Mouse (Mus musculus) c-Kit-negative CD71-positive TER-119-positive erythroid progenitor cells, embryonic 14.5 days (primary cell): Measurements from ENCODE around the gene Ctdsp1.

Experiments used
- DNase-seq: peaks from one replicate; pipeline ENCODE4 v3.0.0-alpha.2; 2013; ENCODE audit warnings: low read depth, low spot score

The Ctdsp1 gene

DNA sequence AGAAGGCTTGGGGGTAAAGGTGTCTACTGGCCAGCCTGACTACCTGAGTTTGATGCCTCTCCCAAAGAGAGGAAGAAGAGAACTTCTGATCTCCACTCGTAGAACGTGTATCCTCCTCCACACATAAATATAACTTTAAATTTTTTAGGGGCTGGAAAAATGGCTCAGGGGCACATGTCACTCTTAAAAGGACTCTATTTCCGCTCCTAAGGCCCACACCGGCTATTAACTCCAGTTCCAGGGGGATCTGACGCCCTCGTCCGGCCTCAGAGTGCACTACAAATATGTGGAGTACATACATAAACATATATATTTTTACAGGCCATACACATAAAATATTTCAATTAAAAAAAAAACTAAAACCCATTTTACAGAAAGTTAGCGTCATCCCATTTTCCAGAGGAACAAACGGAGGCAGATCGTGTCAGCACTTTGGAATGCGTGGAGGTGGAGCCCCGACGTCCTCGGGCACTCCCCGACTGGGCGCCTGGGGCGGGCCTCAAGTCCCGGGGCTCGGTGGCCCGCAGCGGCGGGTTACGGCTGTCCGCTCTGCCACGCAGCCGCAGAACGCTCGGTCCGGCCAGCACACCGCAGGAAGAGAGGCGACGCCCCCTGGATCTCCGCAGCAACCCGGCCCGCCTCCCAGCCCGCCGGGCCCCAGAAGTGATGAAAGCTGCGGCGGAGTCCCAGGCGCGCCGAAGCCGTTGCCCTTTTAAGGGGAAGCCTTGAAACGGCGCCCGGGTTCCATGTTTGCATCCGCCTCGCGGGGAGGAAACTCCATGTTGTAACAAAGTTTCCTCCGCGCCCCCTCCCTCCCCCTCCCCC, at the start of gene Ctdsp1:
Ctdsp1 (plus strand) TSS at position 586 of the 825 bp plus-strand sequence.
- DNase-seq, result peak; percentile 76

DNA sequence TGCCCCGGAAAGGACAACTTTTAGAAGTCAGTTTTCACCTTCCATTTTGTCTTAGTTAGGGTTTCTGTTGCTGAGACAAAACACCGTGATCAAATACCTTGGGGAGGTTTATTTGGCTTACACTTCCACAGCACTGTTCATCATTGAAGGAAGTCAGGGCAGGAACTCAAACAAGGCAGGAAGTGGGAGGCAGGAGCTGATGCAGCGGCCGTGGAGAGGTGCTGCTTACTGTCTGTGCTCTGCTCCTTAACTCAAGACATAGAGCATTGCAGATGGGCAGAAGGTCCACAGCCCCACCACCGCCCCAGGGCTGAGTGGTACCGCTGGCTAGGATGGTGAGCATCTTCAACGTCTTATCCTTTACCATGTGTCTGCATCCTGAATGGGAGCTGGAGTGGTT, 49.4 kb upstream of the Ctdsp1 start:
- DNase-seq, result no peak

DNA sequence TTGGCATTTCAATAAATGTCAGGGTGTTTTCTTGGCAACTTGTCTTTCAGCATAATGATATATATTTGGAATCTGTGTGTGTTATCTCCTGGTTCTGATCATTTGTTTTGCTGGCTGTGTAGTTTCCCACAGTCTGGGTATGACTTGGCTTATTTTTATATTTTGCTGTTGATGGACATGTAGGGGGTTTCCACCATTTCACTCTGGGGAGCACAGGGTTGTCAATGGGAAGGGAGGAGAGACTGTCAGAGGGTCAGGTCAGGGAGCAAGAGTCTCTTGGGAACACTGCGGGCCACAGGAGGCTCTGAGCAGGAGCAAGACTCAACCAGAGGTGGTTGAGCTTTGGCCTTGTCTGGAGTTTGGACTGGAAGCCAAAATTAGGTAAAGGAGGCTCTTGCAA, 49.0 kb upstream of the Ctdsp1 start:
- DNase-seq, result no peak

DNA sequence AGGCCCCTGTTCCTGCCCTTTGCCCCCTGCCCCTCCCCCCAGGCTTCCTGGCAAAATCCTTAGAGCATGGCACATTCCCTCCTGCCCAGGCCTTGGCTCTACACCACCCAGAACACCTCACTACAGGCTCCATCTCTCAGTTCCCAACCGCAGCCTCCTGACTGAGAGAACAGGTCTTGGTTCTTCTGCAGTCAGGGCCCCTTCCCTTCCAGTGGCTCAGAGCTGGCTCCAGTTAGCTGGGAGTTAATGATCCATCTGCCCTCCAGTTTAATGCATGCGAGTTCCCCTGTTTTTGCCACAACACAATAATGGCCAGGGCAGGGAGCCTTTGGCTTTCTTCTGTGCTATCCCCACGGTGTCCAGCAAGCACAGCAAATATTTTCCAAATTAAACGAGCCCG, 48.1 kb upstream of the Ctdsp1 start:
- no peak for DNase-seq

DNA sequence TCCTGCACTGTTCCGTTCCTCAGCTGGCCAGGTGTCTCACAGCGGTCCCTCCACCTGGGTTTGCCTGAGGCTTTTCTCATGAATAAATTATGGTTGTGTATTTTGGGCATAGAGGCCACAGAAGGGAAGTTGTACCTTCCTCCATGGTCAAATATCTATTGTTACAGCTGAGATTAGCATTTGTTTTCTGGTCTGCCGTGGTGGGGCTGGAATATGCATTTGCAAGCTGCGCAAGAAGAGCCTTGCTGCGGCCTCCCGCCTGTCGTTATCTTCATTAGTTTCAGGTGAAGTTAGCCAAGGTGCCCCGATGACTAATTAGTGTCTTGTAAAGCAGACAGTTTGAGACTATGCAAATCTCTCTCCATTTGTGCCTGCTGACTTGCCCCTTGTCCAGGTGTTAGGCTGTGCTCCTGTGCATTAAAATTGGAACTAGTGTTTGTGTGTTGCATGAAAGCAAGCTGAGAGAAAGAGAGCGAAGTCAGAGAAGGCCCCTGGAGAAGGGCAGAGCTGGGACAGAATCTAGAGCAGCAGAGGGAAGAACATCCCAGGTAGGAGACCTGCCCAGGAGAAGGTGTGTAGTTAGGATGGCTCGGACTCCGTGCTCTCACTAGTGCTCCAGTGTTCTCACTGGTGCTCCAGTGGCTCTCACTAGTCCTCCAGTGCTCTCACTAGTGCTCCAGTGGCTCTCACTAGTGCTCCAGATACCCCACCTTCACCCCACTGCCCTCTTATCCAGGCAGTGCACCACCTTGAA, 47.0 kb upstream of the Ctdsp1 start:
- DNase-seq, result no peak

DNA sequence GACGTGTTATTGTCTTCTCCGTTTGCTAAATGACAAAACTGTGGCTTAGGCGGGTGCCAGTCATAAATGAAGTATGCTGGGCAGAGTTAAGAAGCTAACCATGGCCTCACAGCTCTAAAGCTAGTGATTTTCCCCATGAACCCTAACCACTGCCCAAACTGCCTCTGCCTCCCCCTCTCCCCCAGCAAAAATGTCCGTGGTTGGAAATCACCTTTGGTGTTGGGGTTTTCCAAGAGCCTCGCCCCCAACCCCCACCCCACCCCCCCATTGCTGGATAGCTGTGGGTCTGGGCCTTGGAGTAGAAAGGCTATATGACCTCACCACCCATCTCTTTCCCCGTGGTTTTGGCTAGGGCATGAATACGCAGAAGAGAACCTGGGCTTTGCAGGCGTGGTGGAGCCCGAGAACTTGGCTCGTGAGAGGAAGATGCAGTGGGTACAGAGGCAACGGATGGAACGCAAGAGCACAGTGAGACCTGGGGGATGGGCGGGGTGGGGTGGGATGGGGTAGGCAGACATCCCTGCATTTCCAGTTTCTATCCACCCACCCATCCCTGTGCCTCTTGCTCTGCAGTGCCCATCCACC, 40.0 kb upstream of the Ctdsp1 start:
- DNase-seq, result no peak

DNA sequence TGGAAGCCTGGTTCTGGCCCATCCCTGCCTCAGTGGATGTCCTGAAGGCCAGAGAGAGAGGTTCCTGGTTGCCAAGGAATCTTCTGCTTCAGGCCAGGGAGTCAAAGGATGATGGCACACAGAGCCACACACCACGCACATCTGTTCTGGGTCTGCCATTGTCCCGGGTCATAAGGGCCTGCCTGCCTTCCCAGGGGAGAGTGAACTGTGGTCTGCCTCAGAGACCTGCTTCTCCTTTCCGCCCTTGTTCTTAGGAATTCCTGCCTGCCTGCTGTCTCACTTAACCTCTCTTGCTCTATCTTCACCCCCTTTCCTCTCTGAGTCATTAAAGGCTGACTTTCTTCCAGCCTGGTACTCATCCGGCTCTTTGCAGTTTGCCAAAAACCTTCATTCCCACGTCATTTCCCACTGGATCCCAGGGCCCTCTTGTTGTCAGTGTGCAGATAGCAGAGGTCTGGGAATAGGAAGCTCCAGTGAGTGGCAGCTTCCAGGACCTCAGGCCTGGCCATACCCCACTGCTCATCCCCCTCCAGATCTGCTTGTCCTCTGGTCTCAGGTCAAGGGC, 38.7 kb upstream of the Ctdsp1 start:
- no peak for DNase-seq

DNA sequence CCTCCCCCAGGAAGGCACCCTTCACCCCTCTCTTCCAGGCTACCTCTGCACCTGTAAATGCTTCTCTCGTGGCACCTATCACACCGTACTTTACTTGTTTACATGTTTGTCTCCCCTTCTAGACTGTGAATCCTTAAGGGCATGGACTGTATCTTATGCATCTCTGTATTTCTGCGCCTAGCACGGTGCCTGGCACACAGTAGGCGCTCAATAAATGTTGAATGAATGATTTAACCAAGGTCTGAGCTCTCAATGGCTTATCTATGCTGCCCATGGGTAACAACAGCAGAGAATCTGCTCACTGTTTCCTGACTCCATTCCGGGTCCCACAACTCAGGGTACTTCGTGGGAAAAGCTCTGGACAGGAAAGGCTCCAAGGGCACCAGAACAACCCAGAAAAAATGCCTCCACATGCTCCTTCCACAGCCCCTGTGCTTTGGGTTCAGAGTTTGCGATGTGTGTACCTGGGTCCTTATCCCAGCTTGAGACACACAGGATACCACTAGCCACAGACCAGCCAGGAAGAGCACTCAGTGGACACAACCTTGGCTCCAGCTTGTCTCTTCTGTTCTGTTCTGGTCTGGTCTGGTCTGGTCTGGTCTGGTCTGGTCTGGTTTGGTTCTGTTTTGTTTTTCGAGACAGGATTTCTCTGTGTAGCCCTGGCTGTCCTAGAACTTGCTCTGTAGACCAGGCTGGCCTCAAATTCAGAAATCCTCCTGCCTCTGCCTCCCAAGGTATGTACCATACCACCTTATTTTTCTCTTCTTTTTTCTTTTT, 37.7 kb upstream of the Ctdsp1 start:
- DNase-seq, result no peak

DNA sequence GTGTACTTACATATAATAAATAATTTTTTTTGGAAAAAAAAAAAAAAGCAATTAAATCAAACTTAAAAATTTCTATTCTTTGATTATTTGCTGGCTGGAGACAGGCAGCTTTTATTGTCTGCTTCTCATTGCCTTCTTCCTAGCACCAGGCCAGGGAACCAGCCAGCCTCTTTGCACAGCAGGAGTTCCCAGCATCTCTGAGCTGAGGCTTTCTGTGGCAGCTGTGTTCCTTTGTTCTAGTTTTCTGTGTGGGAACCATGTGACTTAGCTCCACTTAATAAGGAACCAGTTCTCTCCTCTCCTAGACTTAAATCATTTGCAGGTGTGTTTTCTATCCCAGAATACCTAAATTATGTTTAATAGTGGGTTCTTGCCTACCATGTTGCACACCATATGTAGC, 33.8 kb upstream of the Ctdsp1 start:
- no peak for DNase-seq

DNA sequence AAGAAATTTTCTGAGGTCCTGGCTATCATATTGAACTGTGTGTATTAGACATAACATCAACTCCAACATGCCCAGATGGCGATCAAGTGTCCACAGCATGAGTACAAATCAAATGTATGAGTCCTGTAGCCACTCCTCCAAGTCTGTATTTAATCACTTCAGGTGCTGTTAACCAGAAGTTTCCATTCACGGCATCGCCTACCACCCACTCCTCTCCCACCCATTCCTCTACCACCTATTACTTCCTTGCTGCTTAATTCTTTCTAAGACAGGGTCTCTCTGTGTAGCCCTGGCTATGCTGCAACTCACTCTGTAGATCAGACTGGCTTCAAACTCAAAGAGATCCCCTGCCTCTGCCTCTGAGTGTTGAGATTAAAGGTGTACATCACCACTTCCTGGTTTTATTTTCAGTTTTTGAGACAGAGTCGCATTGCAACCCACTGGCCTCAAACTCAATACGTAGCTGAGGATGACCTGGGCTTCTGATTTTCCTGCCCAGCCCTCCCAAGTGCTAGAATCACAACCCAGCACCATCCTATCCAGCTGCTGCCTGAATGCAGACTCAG, 31.3 kb upstream of the Ctdsp1 start:
- no peak for DNase-seq

DNA sequence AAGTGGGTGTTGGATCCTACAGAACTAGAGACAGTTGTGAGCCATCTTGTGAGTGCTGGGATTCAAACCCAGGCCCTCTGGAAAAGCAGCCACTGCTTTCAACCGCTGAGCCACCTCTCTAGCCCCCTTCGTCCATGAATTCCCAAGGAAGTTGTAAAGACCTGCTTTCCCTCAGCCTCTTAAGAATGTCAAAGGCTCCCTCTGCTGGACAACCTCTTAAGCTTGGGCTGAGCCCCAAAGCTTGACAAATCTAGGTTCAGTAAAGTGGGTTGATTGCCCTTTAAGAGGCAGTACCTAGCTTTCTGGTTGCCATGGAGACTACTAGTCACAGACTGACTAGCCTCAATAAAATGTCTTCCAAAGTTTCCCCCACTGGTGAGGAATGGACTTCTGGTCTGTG, 29.5 kb upstream of the Ctdsp1 start, which contains the start of gene Catip:
Catip (plus strand) TSS at position 297 of the 400 bp plus-strand sequence.
- DNase-seq, result peak; percentile 15

DNA sequence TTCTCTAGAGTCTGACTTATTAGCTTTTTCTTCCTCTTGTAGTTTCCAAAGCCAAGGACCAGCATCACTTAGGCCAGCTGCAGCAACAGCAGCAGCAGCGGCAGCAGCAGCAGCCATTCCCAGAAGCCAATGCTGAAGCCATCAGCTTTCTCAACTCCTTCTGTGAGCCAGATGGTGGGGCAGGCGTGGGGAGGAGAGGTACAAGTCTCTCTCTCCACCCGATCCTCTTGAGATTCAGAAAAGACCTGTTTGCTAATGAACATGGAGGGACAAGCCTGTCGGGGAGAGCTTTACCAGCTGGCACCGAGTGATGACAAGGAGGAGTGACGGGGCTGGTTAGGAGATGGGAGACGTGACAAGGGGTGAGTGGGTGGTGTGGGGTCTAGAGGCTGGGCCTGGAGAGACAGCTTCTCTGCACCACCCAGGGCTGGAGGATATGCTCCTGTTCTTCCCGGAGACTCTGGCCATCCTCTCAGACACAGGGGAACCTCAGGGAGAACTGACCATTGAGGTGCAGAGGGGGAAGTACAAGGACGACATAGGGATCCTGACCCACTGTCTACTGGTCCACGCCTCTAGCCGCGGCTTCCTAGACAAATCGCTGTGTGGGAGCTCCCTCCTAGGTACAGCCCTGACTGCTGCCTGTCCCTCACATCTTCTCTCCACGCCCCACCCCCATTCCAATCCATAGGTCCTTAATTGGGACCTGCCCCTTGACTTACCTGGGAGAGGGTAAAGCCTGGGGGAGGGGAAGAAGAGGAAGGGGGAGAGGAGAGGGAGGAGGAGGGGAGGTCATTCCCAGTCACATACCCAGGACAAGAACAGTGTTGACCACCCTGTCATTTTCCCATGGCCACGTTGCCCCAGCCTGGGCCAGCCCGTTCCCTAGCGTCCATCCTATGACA, 28.7 kb upstream of the Ctdsp1 start:
- DNase-seq, result no peak

DNA sequence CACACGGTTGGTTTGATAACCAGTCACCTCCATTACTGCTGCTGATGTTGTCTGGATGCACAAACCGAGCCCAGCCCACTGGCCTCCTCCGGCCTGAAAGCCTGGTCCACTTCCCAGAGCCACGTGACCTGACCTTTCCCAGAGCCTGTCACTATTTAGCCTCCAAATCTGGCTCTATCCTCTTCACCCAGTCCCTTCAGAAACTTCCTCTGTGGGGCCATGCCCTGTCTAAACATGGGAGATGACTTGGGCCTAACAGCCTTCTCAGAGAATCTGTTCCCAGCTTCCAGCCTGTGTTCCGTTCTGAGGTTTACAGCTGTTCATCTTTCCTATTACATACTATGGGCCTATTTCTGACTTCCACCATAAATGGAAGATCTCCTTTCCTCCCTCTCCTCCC, 27.9 kb upstream of the Ctdsp1 start:
- DNase-seq, result no peak

DNA sequence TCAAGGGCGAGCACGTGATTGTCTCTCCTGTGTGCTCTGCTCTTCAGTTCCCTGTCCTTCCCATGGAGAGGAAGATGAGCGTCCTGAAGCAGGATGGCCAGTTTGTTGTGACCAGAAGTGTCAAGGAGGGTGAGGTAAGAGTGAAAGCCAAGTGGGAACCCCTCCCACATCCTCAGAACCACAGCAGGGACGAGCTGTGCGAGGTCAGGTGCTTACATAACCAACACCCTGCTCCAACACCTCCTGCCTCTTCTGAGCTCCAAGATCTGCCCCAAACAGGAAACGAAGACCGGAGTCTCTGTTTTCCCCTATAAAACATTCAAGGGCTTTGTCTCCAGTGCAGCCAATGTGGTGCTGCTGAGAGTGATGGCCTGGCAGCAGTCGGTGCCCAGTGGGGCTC, 27.0 kb upstream of the Ctdsp1 start:
- DNase-seq, result no peak

DNA sequence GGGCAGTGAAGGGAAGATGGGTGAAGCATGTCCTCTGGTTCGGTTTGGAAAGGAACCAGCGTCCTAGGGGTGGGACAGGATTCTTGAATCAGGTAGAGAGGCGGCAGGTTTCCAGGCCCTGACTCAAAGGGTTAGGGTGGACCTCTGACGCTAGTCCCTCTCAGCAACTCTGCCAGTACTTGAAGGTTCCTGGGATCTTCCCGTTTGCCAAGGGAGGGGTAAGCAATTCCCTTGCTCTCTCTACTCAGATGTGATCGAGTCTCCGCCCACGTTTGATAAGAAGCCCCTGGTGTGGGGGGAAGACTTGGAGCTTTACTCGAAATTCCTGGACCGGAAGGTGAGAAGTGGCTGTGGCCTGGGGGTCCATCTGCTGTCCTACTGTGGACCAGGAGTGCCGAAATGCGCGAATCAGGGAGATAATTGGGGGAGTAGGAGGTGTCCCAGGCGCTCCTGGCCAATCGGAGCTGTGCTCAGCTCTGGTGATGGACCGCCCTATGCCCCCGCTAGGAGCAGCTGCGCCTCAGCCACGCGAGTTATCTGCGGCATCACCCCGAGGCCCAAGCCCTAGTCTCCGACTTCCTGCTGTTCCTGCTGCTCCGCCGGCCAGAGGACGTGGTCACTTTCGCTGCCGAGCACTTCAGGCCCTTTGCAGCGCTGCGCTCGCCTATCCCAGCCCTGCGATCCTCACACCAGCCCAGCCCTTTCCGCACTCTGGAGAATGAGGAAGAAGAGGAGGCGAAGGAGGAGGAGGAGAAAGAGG, 23.2 kb upstream of the Ctdsp1 start:
- no peak for DNase-seq

DNA sequence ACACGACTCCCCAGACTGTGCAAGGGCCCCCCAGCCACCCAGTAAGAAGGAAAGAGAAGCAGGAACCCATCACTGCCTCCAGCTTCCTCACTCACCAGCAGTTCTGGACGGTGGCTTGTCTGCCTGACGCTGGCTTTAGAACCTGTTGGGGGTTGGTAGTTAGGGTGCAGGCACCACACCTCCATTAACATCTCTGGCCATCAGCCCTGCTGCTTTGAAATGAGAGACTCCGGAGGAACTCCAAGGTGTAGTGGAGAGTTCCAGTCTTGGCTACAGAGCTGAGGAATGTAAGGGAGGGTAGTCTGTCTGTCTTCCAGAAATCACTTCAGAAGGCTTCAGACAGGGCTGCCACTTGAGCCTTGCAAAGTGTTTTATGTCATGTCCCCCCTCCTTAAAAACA, 21.3 kb upstream of the Ctdsp1 start:
- no peak for DNase-seq

DNA sequence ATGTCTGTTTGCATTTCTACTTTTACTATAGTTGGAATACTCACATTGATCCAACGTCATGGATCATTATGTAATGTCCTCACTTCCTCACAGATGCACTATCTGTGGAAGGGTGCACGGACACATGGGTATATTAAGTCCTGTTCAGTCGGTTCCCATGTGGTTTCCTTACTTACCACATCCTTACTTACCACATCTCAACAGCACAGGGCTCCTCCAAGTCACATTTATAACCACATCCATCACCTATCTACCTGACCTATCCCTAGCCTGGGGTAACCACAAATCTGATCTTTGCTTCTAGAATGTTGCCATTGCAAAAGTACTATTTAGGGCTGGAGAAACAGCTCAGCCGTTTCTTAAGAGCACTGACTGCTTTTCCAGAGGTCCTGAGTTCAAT, 17.9 kb upstream of the Ctdsp1 start:
- DNase-seq, result no peak

DNA sequence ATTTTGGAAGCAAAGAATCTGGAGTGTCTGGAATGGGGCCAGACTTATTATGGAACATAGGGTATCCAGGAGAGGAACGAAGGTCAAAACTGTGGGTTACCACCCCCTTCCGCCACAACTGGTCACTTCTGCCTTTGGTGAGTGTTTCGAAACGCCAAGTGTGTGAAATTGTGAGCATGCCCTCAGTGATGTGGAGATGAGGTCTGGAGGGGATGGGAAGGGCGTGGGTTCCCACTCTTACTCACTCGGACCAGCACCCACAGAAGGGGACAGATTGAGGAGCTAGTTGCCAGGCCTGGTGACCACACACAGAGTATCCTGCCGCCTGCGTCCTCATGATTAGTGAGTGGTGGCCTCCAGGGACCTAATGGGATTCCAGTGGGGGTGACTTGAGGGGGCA, 16.3 kb upstream of the Ctdsp1 start, which contains the start of gene Slc11a1:
Slc11a1 (plus strand) TSS at position 216 of the 400 bp plus-strand sequence.
- DNase-seq, result no peak

DNA sequence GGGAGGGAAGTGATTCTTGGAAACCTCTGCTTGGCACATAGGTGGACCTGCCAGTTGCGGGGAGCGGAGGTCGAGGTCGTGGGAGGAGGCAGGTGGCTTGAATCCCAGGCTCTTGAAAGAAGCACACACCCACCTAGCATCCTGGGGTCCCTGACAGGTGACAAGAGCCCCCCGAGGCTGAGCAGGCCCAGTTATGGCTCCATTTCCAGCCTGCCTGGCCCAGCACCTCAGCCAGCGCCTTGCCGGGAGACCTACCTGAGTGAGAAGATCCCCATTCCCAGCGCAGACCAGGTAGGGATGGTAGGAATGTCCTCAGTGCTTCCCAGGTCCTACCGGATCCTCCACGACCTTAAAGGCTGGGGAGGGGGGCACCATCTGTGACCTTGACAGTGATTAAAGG, 15.7 kb upstream of the Ctdsp1 start:
- DNase-seq, result no peak
